Mouse (Mus musculus) embryonic facial prominence, embryonic 14.5 days (tissue): ENCODE measurements around the gene Fam192a. TPM values are rescaled to one million over a fixed set of nuclear protein-coding genes. Genes with fewer than 3 reads are reported as not detected.

Experiments
- ATAC-seq: fragments of 200-750 bp; cut with Nextera tagmentation; 2 replicates; pipeline ENCODE4 v1.8.0; 2017; ENCODE audit warnings: low read depth, moderate number of reproducible peaks, moderate TSS enrichment
- DNase-seq: peaks from one replicate; pipeline ENCODE4 v3.0.0-alpha.2; 2015; ENCODE audit warnings: low spot score
- H3K27ac ChIP-seq: fragments of 300-500 bp; sonication (generic); replicated peaks from 2 replicates; pipeline ENCODE4 v1.5.1; 2014; ENCODE audit warnings: low read depth, mild to moderate bottlenecking, low read length, moderate library complexity
- H3K27me3 ChIP-seq: fragments of 300-500 bp; sonication (generic); replicated peaks from 2 replicates; pipeline ENCODE4 v1.6.1; 2014; ENCODE audit warnings: low read length; ENCODE audit not compliant: control insufficient read depth, insufficient read depth
- H3K36me3 ChIP-seq: fragments of 300-500 bp; sonication (generic); 2 replicates; pipeline ENCODE4 v1.6.1; 2014; ENCODE audit warnings: low read length, mixed read lengths; ENCODE audit not compliant: control insufficient read depth, insufficient read depth
- H3K4me1 ChIP-seq: fragments of 300-500 bp; sonication (generic); 2 replicates; pipeline ENCODE4 v1.6.1; 2014; ENCODE audit warnings: antibody characterized with exemption, low read length; ENCODE audit not compliant: control insufficient read depth, insufficient read depth
- H3K4me2 ChIP-seq: fragments of 300-500 bp; sonication (generic); 2 replicates; pipeline ENCODE4 v1.6.1; 2014; ENCODE audit warnings: low read depth, mild to moderate bottlenecking, low read length, moderate library complexity, mixed read lengths
- H3K4me3 ChIP-seq: fragments of 300-500 bp; sonication (generic); 2 replicates; pipeline ENCODE4 v1.5.1; 2014; ENCODE audit warnings: low read depth, mild to moderate bottlenecking, low read length
- H3K9ac ChIP-seq: fragments of 300-500 bp; sonication (generic); 2 replicates; pipeline ENCODE4 v1.6.1; 2014; ENCODE audit warnings: low read depth, mild to moderate bottlenecking, low read length, moderate library complexity, mixed read lengths
- H3K9me3 ChIP-seq: fragments of 300-500 bp; sonication (generic); 2 replicates; pipeline ENCODE4 v1.6.1; 2016; ENCODE audit warnings: low read length; ENCODE audit not compliant: control insufficient read depth
- WGBS: fragments of 180-500 bp; shearing (Covaris S2); extraction: QIAGEN DNeasy Blood & Tissue Kit; methylation state at CpG from one replicate; pipeline ENCODE4 v1.1.7; 2014; 5-methylcytosine and 5-hydroxymethylcytosine counted together
- polyA plus RNA-seq: library from polyadenylated mRNA; unstranded; fragments of >200 nt; fragmentation: Nextera tagmentation; extraction: Ambion mirVana; gene quantifications from 2 replicates; pipeline ENCODE4 v1.2.1, GENCODE M21; 2014

The Fam192a gene
- polyA plus RNA-seq, 1 experiment from 2014 or later: 48.7 TPM

DNA sequence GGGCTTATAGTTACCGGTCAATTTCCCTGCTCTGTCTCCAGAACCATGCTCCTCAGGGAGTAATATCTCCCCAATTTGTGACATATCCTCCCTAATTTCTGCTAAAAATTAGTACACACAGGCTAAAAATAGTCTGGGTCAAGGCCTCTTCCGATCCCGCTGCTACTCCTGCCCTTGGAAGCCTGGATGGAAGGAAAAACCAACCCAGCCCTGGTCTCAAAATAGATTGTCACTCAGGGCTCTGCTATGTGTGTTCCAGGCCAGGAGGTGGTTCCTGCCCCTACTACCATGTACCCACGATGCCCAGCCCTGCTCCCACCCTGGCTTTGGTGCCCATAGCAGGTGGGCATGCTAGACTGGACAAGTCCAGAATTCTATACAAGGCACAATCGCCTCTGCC is 51.8 kb downstream of the Fam192a start:
- H3K9me3 ChIP-seq: no peaks in the 10 kb centered on the region
- H3K27ac ChIP-seq: no peak overlapping the region
- DNase-seq: no peak
- no peaks in the 10 kb centered on the region for H3K4me1 ChIP-seq
- H3K27me3 ChIP-seq: no peaks in the 10 kb centered on the region
- ATAC-seq: no peak
- no peak overlapping the region for H3K4me2 ChIP-seq
- no peaks in the 10 kb centered on the region for H3K36me3 ChIP-seq
- WGBS: 80% methylated on average over 5 of the region's 5 CpGs
- no peak overlapping the region for H3K4me3 ChIP-seq
- H3K9ac ChIP-seq: no peak overlapping the region

DNA sequence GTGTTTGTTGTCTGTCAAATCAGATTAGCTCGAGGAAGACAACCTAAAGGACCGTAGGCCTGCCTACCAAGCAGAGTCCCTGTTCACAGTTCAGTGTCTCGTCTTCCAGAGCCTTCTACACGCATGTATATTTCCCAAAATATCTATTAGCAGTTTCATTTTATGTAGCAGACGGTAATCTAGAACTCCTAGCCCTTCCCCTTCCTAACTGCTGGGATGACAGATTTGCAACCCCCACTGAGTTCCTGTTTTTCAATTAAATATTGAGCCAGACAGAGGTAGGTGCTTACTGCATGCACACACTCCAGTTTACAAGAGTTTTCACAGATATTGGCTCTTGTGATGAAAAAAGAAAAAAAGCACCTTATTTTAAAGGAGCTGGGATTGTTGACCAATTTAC is 52.3 kb downstream of the Fam192a start:
- no peak overlapping the region for H3K4me2 ChIP-seq
- 37% methylated on average over 5 of the region's 5 CpGs for WGBS
- no peaks in the 10 kb centered on the region for H3K9me3 ChIP-seq
- no peaks in the 10 kb centered on the region for H3K4me1 ChIP-seq
- no peak overlapping the region for H3K4me3 ChIP-seq
- no peak for ATAC-seq
- no peaks in the 10 kb centered on the region for H3K27me3 ChIP-seq
- no peaks in the 10 kb centered on the region for H3K36me3 ChIP-seq
- no peak overlapping the region for H3K27ac ChIP-seq
- DNase-seq: no peak
- no peak overlapping the region for H3K9ac ChIP-seq

DNA sequence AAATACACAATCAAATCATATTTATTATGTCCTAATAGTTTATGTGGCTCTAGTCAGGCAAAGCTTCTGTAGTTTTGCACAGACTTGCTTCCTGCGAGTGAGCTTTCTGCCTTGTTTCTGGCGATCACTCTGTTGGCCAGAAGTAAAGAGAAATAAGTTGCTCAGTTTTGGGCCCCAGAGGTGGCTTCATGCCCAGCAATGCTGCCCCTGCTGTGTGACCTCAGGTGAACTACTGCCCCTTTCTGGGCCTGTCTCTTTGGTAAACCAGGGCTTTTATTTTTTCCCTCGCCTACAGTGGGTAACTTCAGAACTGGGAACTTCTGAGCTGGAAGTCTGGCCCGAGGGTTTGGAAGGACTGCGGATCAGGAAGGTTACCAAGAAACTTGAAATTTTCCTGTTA is 52.8 kb downstream of the Fam192a start:
- Histone ChIP-seq H3K27me3 (no peaks in the 10 kb centered on the region), H3K9me3 (no peaks in the 10 kb centered on the region), H3K27ac (no peak overlapping the region), H3K4me1 (no peaks in the 10 kb centered on the region), H3K4me2 (no peak overlapping the region), H3K9ac (no peak overlapping the region), H3K36me3 (no peaks in the 10 kb centered on the region), H3K4me3 (no peak overlapping the region)
- DNase-seq: no peak
- 57% methylated on average over 5 of the region's 5 CpGs for WGBS
- ATAC-seq: no peak

DNA sequence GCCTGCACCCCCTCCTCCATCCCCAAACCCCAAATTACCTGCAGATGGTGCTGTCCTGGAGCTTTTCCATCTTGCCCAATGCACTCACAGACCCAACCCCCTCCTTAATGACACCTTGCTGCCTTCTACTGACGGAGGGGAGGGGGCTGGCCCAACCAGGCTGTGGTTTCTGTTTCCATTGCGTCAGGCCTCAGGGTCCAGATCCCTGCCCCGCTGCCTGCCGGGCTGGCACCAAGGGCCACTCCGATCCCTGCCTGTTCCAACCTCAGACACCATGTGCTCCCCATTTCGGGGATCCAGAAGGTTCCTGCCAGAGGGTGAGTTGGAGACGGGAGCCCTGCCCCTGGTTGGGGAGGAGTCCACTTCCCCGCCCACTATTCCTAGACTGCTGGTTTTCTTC is 57.8 kb downstream of the Fam192a start:
- Histone ChIP-seq H3K27ac (no peak overlapping the region), H3K4me3 (no peak overlapping the region), H3K4me1 (no peaks in the 10 kb centered on the region; the same call in 1 of the 2 replicates), H3K27me3 (no peaks in the 10 kb centered on the region), H3K36me3 (no peaks in the 10 kb centered on the region), H3K9ac (no peak overlapping the region), H3K4me2 (0 out of 2 replicates have a peak overlapping the region, but pooled peaks have one; percentile 10), H3K9me3 (no peaks in the 10 kb centered on the region)
- 34% methylated on average over 8 of the region's 8 CpGs for WGBS
- ATAC-seq (peak; percentile 54; the same call in 1 of the 2 replicates), DNase-seq (no peak)

DNA sequence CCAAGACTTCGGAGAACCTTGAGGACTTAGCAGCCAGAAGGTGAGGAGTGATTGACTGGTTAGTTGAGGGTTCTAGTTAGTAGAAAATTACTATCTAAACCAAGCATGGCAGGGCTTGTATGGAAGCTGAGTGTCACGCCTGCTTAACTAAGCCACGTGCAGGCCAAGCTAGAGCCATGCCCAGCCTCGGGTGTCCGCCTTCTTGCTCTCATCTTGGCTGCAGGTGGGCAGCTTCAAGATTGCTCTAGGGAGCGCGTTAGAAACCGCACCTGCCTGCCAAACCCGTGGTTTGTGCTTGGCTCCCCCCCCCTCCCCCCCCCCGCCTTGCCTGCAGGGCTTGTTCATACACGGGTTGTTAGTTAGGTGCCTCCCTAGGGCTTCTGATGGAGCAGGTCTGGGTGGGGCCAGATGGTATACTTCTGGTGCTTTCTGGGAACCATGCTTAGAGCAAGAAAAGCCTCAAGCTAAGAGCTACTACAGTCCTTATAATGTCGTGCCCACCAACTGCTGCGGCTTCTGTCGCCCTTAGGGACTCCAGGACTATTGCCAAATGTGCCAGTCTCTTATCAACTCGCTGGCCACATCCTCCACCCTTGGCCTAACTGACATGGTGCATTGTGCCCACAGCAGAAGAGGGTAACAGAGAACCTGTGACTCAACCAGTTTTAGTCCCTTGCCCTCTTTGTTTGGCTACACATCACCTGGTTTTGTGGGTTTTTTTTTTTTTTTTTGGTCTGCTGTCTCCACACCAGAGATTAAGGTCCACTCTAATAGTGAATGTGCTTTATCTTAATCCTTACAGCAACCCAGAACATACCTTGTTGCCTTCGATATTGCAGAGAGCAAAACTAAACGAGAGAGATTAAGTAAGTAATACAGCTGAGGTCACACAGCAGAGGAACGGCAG is 60.7 kb downstream of the Fam192a start:
- Histone ChIP-seq H3K4me3 (no peak overlapping the region), H3K4me2 (no peak overlapping the region), H3K9me3 (no peaks in the 10 kb centered on the region), H3K4me1 (no peaks in the 10 kb centered on the region; the same call in 1 of the 2 replicates), H3K27me3 (no peaks in the 10 kb centered on the region), H3K9ac (no peak overlapping the region), H3K27ac (no peak overlapping the region), H3K36me3 (no peaks in the 10 kb centered on the region)
- ATAC-seq (no peak; the same call in 1 of the 2 replicates), DNase-seq (no peak)
- 65% methylated on average over 18 of the region's 18 CpGs for WGBS

DNA sequence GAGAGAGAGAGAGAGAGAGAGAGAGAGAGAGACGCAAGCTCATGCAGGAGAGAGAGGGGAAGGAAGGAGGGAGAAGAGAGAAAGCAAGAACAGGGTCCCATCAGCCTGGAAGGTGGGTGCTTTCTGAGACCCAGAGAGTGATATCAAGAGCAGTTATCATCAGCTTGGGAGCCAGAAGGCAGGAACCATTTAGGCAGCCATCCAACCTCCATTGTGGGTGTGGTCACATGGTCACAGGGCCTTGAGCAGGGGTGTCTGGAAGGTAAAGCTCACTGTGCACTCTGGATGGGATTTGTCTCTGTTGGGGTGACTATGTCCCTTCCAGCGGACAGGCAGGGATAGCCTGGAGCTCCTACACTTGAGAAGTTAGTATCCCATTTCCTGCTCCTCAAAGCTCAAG is 61.8 kb downstream of the Fam192a start:
- Histone ChIP-seq H3K4me3 (no peak overlapping the region), H3K27ac (no peak overlapping the region), H3K27me3 (peaks cover 6% of the 10 kb centered on the region; the same call in 1 of the 2 replicates), H3K36me3 (no peaks in the 10 kb centered on the region), H3K4me1 (peaks cover under 1% of the 10 kb centered on the region; the same call in 1 of the 2 replicates), H3K9ac (no peak overlapping the region), H3K9me3 (no peaks in the 10 kb centered on the region), H3K4me2 (no peak overlapping the region)
- DNase-seq: no peak
- no peak for ATAC-seq
- WGBS: 69% methylated on average over 2 of the region's 2 CpGs

DNA sequence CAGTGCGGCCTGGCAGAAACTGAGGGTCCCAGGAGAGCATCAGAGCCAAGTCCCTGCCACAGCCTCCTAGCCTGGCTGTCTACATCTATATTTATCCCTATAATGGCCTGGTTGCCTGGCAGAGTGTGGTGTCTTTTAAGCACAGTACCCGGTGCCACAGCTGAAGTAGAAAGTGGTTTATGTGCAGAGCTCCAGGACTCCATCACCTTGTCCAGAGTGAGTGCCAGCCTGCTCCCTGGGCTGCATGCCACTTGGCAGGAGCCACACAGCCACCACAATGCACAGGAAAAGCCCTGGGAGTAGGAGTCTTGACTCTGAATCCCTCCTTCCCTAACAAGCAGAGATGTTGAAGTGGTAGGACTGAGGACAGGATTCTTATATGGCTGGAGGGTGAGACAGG is 64.3 kb downstream of the Fam192a start:
- peaks cover 23% of the 10 kb centered on the region for H3K27me3 ChIP-seq
- H3K9me3 ChIP-seq: no peaks in the 10 kb centered on the region
- no peaks in the 10 kb centered on the region for H3K36me3 ChIP-seq
- ATAC-seq (no peak), DNase-seq (no peak)
- H3K9ac ChIP-seq: no peak overlapping the region
- no peak overlapping the region for H3K4me3 ChIP-seq
- H3K4me1 ChIP-seq: 0 out of 2 replicates have a peak, but pooled peaks cover 3% of the 10 kb centered on the region
- WGBS: 71% methylated on average over 2 of the region's 2 CpGs
- no peak overlapping the region for H3K27ac ChIP-seq
- no peak overlapping the region for H3K4me2 ChIP-seq

DNA sequence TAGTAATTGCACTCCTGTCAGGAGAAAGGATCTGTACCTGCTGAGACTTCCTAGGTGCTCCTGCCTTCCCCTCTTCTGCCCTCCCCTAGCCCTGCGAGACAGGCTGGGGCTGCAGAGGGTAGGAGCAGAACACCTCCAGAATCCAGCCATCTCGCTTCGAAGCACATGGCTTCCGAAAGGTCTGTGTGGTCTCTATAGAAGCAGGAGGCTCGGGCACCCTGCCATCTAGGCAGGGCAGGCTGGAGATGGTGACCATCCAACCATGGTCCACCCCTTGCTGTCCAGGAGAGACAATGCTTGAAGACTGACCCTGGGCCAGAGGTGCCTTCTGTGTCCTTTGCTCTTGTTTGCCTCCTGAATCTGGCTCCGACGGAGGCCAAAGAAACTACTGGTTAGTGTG is 66.2 kb downstream of the Fam192a start:
- DNase-seq (no peak), ATAC-seq (no peak)

DNA sequence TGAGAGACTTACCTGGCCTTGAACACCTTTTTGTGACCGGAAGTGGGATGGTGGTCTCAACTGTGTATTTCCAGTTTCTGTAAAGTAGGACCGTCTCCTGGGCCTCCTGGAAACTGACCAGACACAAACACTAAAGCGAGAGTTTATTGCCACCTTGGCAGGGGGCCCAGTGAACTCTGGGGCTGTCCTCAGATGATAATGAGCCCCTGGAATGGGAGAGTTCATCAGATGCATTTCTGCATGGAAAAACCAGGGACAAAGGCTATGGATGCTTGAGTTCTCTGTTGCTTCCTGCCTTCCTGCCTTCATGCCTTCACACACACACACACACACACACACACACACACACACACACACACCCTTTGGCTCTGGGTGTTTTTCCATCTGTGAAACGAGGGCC is 67.2 kb downstream of the Fam192a start:
- no peak overlapping the region for H3K4me3 ChIP-seq
- 53% methylated on average over 4 of the region's 4 CpGs for WGBS
- no peaks in the 10 kb centered on the region for H3K36me3 ChIP-seq
- no peak overlapping the region for H3K4me2 ChIP-seq
- H3K9me3 ChIP-seq: no peaks in the 10 kb centered on the region
- DNase-seq (no peak), ATAC-seq (no peak)
- no peak overlapping the region for H3K9ac ChIP-seq
- 0 out of 2 replicates have a peak, but pooled peaks cover 3% of the 10 kb centered on the region for H3K4me1 ChIP-seq
- H3K27ac ChIP-seq: no peak overlapping the region
- peaks cover 36% of the 10 kb centered on the region for H3K27me3 ChIP-seq

More for the DNA sequence above, 66.2 kb downstream of the Fam192a start:
- Histone ChIP-seq H3K9ac (no peak overlapping the region), H3K4me2 (no peak overlapping the region), H3K4me1 (0 out of 2 replicates have a peak, but pooled peaks cover 3% of the 10 kb centered on the region), H3K36me3 (no peaks in the 10 kb centered on the region), H3K27ac (no peak overlapping the region), H3K4me3 (no peak overlapping the region), H3K9me3 (no peaks in the 10 kb centered on the region), H3K27me3 (peaks cover 36% of the 10 kb centered on the region)
- 85% methylated on average over 7 of the region's 7 CpGs for WGBS
